Mouse (Mus musculus) fibroblast of lung, adult 2 months (primary cell): ENCODE measurements around the gene Gm4131.

ENCODE experiments used
- DNase-seq: peaks from one replicate; pipeline ENCODE4 v3.0.0-alpha.2; 2011; ENCODE audit warnings: low read depth

Gene Gm4131

GRCm38 (mm10) chr14:62546746-62547145 lies 20.0 kb downstream of the Gm4131 start:
- DNase-seq = no peak

GRCm38 (mm10) chr14:62546296-62546695 lies 20.4 kb downstream of the Gm4131 start:
- DNase-seq = no peak

GRCm38 (mm10) chr14:62541751-62542150 lies 25.0 kb downstream of the Gm4131 start:
- no peak for DNase-seq

DNA sequence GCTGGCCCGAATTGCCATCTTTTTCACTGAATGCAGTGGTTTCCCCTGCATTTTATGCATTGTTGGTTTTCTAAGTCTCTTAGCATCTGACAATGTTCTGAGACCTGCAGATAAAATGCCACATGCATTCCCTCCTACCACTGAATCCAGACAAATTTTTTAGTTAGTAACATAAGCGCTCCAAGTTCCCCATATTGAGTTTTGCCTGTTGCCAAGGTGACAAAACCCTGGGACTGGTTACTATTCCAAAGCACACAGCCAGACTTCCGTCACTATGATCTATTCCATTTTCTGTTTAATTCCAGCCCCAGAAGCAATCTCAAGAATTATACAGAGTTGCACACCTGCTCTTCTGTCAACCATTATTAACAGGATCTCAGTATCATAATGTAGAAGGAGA lies 26.9 kb downstream of the Gm4131 start:
- DNase-seq = no peak

DNA sequence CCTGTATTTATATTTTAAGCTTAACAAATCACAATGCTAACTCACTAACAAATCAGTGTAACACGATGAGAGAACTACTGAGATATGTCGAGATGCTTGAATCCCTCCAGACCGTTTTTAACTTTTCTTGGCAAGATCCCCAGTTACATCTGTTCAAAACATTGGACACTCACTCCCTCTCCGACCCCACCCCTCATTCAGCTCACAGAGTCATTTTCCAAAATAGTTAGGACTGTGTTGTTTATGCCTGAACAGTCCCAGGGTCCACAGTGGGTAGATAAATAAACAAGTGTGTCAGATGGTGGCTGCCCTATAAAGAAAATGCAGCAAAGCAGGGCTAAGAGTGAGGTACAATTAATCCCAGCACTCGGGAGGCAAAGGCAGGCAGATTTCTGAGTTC lies 29.7 kb downstream of the Gm4131 start:
- DNase-seq = no peak

GRCm38 (mm10) chr14:62536127-62536526 lies 30.6 kb downstream of the Gm4131 start:
- no peak for DNase-seq

GRCm38 (mm10) chr14:62530951-62531350 lies 35.8 kb downstream of the Gm4131 start:
- no peak for DNase-seq

- no peak for DNase-seq
These were observed 53.9 kb downstream of the Gm4131 start for GRCm38 (mm10) chr14:62512845-62513244.

- peak; percentile 76 for DNase-seq
These were observed 57.4 kb downstream of the Gm4131 start for GRCm38 (mm10) chr14:62509350-62509749.

DNA sequence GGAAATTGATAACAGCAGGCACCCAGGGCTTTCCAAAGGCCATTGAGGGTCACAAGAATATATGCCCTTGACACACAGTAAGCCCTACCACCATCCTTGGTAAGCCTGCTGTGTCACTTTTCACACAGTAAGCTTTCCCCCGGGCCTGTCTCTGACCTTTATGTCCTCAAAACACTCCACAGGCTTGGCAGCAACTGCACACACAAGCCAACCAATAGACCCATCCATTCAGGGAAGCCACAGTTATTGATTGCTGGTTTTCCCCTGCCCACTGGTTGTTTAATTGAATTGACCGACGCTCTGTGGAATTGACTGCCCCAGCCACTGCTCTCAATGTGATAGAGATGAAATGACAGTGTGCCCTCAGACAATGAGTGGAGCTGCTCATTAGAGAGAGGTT lies 60.5 kb downstream of the Gm4131 start:
- no peak for DNase-seq

GRCm38 (mm10) chr14:62497391-62497790 lies 69.3 kb downstream of the Gm4131 start:
- peak; percentile 73 for DNase-seq

DNA sequence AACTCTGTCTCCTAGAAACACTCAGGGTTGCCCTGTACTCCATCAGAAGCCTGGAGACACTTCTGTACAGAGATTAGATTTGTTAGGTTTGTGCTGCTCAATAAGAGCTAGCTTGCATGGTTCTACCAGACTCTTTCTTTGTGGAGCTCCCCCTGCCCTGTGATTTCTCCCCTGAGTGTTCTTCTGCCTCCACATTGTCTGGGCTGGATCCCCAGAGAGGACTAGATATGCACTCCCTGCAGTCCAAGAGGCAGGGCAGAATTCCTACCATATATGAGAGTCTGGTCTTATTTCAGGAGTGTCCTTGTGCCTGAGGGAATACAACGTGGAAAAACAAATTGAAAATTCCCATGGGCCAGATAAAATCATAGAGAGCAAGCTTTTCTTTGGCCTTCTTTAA lies 70.2 kb downstream of the Gm4131 start:
- no peak for DNase-seq

GRCm38 (mm10) chr14:62493456-62493855 lies 73.3 kb downstream of the Gm4131 start:
- DNase-seq = no peak

DNA sequence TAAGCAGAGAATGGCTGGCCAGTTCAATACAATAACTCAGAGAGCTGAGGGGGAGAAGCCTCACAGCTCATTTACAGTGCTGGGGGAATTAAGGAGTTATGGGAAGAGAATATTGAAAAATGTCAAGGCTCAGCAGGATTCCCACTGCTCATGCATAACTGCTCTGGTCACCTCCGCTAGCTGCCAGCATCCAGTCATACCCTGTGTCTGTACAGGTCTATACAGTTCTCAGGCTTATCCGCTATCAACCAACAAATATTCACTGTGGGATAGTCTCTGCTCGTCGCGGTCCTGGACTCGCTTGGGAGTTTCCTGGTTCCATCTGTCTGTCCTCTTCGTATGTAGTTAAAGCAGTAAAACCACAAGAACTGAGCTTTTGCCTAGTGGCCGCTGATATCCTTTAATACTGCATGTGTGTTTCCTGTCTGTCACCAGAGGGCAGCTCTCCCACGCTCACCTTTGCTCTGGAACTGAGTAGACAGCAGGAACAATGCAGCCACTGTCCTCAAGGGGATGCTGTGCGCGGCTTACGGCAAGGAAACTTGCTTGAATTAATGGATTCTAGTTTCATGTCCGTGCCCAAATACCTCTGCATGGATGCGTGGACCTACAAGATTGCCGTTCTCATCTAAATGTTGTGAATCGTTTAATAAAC lies 74.4 kb downstream of the Gm4131 start:
- peak; percentile 77 for DNase-seq

GRCm38 (mm10) chr14:62488270-62488669 lies 78.5 kb downstream of the Gm4131 start:
- DNase-seq = no peak

- DNase-seq = no peak
These were observed 85.3 kb downstream of the Gm4131 start for GRCm38 (mm10) chr14:62481381-62481780.

- no peak for DNase-seq
These were observed 87.3 kb downstream of the Gm4131 start for GRCm38 (mm10) chr14:62479395-62479794.

DNA sequence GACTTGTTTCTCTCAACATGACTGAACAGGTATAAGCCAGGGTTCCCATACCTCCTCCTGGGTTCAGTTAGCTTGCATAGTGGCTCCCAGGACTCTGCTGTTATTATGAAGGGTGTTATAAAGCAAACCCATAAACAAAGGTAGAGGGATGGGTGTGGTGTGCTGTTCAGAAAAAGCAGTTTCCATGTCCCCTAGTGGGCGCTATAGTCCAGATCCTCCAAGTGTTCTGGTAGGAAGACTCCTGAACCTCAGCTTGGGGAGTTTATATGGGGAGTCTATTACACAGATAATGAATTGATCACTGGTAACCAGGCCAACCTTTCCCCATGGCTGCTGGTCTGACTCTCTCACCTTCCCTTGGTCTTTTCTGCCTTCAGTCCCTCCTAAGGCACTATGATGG lies 92.2 kb downstream of the Gm4131 start:
- DNase-seq = no peak

GRCm38 (mm10) chr14:62472061-62472460 lies 94.7 kb downstream of the Gm4131 start:
- no peak for DNase-seq

DNA sequence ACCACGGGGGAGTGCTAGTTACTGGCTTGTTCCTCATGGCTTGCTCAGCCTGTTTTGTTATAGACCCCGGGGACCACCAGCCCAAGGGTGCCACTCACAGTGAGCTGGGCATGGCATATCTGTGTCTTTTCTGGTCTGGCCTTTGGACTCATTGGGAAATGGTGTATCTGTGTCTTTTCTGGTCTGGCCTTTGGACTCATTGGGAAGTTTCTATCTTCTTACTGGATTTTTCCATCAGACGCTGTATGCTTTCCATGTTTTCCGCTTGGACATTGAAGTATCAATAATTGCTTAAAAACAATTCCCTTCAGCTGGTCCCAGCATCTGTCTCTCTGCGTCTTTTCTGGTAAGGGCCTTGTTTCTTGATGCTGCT lies 98.0 kb downstream of the Gm4131 start:
- no peak for DNase-seq

GRCm38 (mm10) chr14:62468119-62468752 lies 98.5 kb downstream of the Gm4131 start:
- DNase-seq = no peak

- peak; percentile 42 for DNase-seq
These were observed 101.8 kb downstream of the Gm4131 start for GRCm38 (mm10) chr14:62464966-62465365.

GRCm38 (mm10) chr14:62459541-62459940 lies 107.2 kb downstream of the Gm4131 start:
- DNase-seq = no peak
